Mouse (Mus musculus) lung, embryonic 14.5 days (tissue): ENCODE measurements at regions not wholly inside any gene's neighbourhood (a gene's known extent, or its start where the extent isn't known, plus 50 kb on each side); places are given as distances from the start of the nearest gene placed in this dataset.

Experiments
- ATAC-seq: fragments of 200-750 bp; cut with Nextera tagmentation; 2 replicates; pipeline ENCODE4 v1.8.0; 2017; ENCODE audit warnings: mild to moderate bottlenecking, moderate TSS enrichment, moderate library complexity; ENCODE audit not compliant: insufficient read depth
- DNase-seq: peaks from one replicate; pipeline ENCODE4 v3.0.0-alpha.2; 2015
- H3K27ac ChIP-seq: fragments of 300-500 bp; sonication (generic); 2 replicates; pipeline ENCODE4 v1.5.1; 2014; ENCODE audit warnings: low read depth, mild to moderate bottlenecking, moderate library complexity
- H3K27me3 ChIP-seq: fragments of 300-500 bp; sonication (generic); 2 replicates; pipeline ENCODE4 v1.6.1; 2014; ENCODE audit warnings: low read length, control low read depth; ENCODE audit not compliant: insufficient read depth
- H3K36me3 ChIP-seq: fragments of 300-500 bp; sonication (generic); 2 replicates; pipeline ENCODE4 v1.6.1; 2014; ENCODE audit warnings: control low read depth; ENCODE audit not compliant: insufficient read depth
- H3K4me1 ChIP-seq: fragments of 300-500 bp; sonication (generic); 2 replicates; pipeline ENCODE4 v1.6.1; 2014; ENCODE audit warnings: antibody characterized with exemption, control low read depth; ENCODE audit not compliant: insufficient read depth
- H3K4me2 ChIP-seq: fragments of 300-500 bp; sonication (generic); 2 replicates; pipeline ENCODE4 v1.6.1; 2014; ENCODE audit warnings: mild to moderate bottlenecking
- H3K4me3 ChIP-seq: fragments of 300-500 bp; sonication (generic); 2 replicates; pipeline ENCODE4 v1.5.1; 2014; ENCODE audit warnings: low read depth, low read length
- H3K9ac ChIP-seq: fragments of 300-500 bp; sonication (generic); 2 replicates; pipeline ENCODE4 v1.6.1; 2014
- H3K9me3 ChIP-seq: fragments of 300-500 bp; sonication (generic); 2 replicates; pipeline ENCODE4 v1.6.1; 2016; ENCODE audit warnings: low read depth, low read length, control low read depth
- CTCF ChIP-seq: IDR thresholded peaks from 2 replicates; pipeline ENCODE4 v1.5.1; 2016; ENCODE audit warnings: antibody characterized with exemption, low read depth
- WGBS: fragments of 180-500 bp; shearing (Covaris S2); extraction: QIAGEN DNeasy Blood & Tissue Kit; methylation state at CpG from one replicate; pipeline ENCODE4 v1.1.7; 2014; 5-methylcytosine and 5-hydroxymethylcytosine counted together

DNA sequence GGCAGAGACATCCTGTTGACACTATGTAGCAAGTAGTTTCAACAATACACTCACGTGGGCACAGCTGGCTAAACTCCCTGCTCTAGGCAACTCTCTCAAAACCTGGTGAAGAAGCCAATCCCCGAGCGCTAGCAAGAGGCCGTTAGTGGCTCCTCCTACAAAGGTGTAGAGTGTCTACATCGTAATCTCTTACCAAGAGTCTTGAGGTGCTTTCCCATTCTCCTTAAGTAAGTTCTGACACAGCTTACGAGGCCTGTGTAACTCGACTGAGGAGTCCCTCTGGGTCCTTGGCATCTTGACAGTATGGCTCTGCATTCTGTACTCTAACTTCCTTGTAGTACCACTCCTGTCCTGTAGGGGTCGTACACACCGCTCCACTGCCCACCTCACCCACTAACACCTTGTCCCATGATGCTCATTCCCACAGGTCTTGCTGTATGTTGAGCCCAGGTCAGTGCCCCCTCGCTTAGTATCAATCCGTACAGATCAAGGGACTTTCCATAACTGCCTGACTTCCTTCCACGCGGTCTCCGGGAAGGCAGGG lies 167.7 kb upstream of the Plxnc1 start:
- 49% methylated on average over 14 of the region's 14 CpGs for WGBS
- DNase-seq (peak; percentile 13), ATAC-seq (peak; percentile 29; the same call in 1 of the 2 replicates)
- Histone ChIP-seq H3K4me2 (no peak overlapping the region), H3K36me3 (no peaks in the 10 kb centered on the region), H3K27ac (peak overlapping the region; percentile 36; the same call in 1 of the 2 replicates), H3K27me3 (no peaks in the 10 kb centered on the region), H3K9ac (no peak overlapping the region), H3K4me3 (no peak overlapping the region), H3K9me3 (no peaks in the 10 kb centered on the region), H3K4me1 (peaks cover 19% of the 10 kb centered on the region)
- TF ChIP-seq CTCF: peak; percentile 69

DNA sequence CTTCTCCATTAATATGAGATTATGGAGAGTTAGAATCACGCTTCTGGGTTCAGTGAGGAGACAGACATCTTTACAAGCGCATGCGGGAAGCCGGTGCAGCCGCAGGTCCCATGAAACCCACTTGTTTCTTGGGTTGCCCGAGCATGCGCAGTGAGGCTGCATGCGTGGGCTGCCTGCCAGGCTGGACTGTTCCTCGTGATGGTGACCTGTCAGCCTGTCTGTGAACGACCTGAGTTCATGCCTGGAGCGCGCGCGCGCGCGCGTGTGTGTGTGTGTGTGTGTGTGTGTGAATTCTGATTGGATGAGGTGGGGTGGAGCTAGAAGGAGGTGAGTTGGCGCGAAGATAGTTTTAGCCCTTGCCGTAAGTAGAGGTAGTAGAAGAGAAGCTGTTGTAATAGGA lies 166.2 kb upstream of the Plxnc1 start:
- Histone ChIP-seq H3K4me2 (no peak overlapping the region), H3K27me3 (no peaks in the 10 kb centered on the region), H3K9me3 (no peaks in the 10 kb centered on the region), H3K9ac (no peak overlapping the region), H3K4me3 (no peak overlapping the region), H3K4me1 (peaks cover 10% of the 10 kb centered on the region; the same call in 1 of the 2 replicates), H3K36me3 (no peaks in the 10 kb centered on the region), H3K27ac (no peak overlapping the region)
- ATAC-seq (no peak), DNase-seq (no peak)
- no peak for TF ChIP-seq CTCF
- 88% methylated on average over 21 of the region's 21 CpGs for WGBS

DNA sequence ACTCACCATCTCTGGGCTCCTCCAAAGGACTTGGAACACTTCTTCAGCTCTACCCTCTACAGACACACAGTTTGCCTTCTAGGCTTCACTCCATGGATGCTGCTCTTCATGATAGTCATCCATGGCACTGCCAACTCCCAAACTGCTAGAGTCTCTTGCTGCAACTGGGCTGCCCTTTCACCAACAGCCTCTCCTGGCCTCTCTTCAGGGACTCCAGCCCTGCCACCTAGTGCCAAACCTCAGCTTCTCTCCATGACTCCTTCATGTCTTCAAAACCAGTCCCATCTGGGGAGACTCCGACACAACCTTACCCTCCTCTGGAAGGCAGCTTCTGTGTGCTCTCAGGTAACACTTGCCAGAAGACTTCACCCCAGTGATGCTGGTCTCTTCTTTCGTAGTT lies 164.9 kb upstream of the Plxnc1 start:
- H3K4me3 ChIP-seq: no peak overlapping the region
- WGBS: 85% methylated on average over 2 of the region's 2 CpGs
- H3K27me3 ChIP-seq: no peaks in the 10 kb centered on the region
- no peak overlapping the region for H3K9ac ChIP-seq
- ATAC-seq (no peak), DNase-seq (no peak)
- H3K36me3 ChIP-seq: no peaks in the 10 kb centered on the region
- H3K9me3 ChIP-seq: no peaks in the 10 kb centered on the region
- H3K4me1 ChIP-seq: peaks cover 10% of the 10 kb centered on the region; the same call in 1 of the 2 replicates
- no peak overlapping the region for H3K4me2 ChIP-seq
- no peak for TF ChIP-seq CTCF
- no peak overlapping the region for H3K27ac ChIP-seq

DNA sequence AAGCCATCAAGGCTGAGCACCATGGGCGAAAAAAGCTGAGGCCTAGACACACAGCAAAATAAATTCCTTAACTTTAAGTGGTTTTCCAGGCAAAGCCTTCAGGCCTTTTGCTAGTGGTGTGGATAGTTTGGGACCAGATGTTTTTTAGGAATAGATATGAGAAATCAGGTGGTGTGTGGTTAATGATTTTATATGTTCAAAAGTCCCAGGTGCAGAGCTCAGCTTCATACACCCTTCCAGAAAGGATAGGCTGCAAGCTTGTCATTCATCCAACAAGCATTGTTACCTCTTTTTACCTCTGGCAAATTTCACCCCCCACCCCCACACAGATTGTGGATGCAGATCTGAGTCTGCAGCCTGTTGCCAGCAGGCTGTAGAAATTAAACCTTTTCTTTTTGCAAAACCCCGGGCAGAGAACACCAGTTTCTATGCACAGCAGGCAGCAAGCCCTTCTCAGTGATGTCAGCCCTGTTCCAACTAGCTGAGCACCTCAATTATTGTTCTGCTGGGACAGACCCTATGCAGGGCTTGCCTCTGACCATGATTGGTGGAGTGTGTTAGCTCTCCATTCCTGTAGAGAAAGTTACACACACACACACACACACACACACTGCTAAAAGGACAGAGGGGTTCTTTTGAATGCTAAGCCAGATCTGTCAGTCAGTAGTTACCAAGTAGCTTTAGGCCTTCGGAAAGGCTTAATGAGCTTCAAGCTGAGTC lies 163.1 kb upstream of the Plxnc1 start:
- H3K4me2 ChIP-seq: no peak overlapping the region
- ATAC-seq (no peak), DNase-seq (no peak)
- no peaks in the 10 kb centered on the region for H3K36me3 ChIP-seq
- no peaks in the 10 kb centered on the region for H3K27me3 ChIP-seq
- H3K9me3 ChIP-seq: no peaks in the 10 kb centered on the region
- TF ChIP-seq CTCF: no peak
- 60% methylated on average over 3 of the region's 3 CpGs for WGBS
- no peak overlapping the region for H3K4me3 ChIP-seq
- peaks cover 9% of the 10 kb centered on the region; the same call in 1 of the 2 replicates for H3K4me1 ChIP-seq
- no peak overlapping the region for H3K9ac ChIP-seq
- 0 out of 2 replicates have a peak overlapping the region, but pooled peaks have one; percentile 18 for H3K27ac ChIP-seq

DNA sequence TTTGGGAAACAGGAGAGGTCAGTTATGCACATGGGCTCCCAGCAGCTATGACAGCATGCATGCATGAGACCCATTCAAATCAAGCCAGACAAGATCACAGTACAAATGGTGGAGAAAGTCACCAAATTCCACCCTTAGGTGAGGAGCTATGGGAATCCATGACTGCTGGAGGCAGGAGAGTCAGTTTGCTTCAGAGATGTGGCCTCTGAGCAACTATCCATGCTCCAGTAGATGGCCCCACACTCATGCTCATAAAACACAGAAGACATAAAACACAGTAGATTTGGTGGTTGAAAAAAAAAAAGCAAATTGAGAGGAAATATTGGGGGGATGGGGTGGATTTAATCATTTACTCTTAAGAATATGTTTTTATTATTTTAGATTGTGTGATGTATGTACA lies 159.2 kb upstream of the Plxnc1 start:
- Histone ChIP-seq H3K4me1 (no peaks in the 10 kb centered on the region), H3K36me3 (no peaks in the 10 kb centered on the region), H3K4me2 (no peak overlapping the region), H3K9me3 (no peaks in the 10 kb centered on the region), H3K4me3 (no peak overlapping the region), H3K27me3 (no peaks in the 10 kb centered on the region), H3K27ac (no peak overlapping the region), H3K9ac (no peak overlapping the region)
- DNase-seq: peak; percentile 67
- peak; percentile 52 for TF ChIP-seq CTCF
- no peak for ATAC-seq

DNA sequence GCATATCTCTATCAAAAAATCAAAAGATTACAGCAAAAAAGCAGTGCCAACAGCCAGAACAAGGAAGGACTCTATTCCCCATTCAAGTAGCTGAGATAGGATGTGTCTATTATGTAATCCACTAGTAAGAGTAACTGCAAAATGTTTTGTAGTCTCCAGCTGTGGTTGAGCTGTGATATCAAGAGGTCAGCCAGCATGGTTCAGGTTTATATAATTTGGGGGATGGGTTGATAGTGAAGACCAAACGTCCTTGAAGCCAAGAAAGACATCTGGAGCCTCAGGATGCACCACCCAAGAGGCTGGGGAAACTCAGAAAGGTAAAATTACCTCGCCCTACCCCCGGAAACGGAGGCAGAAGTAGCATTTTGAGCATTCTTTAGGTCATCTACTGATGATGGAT lies 158.3 kb upstream of the Plxnc1 start:
- Histone ChIP-seq H3K9me3 (no peaks in the 10 kb centered on the region), H3K9ac (no peak overlapping the region), H3K36me3 (no peaks in the 10 kb centered on the region), H3K4me2 (no peak overlapping the region), H3K4me1 (no peaks in the 10 kb centered on the region), H3K4me3 (no peak overlapping the region), H3K27ac (no peak overlapping the region), H3K27me3 (no peaks in the 10 kb centered on the region)
- no peak for DNase-seq
- no peak for ATAC-seq
- 61% methylated on average over 4 of the region's 4 CpGs for WGBS
- no peak for TF ChIP-seq CTCF

DNA sequence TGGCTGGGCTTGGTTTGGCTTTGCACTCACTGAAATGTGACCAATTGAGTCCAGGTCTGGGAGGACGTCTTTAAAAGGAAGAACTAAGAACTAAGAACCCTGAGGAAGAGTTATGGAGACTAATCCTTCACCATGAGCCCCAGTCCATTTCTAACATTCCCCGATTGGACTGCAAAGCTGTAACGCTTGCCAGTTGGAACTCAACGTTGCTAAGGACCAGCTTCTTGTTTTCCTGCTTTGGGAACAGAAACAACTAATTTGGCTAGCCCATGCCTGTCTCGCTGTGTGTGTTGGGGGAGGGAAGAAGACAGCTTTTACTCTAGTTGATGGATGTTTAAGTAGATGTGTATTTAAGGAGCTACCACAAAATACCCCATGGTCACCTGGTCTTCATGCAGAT lies 155.3 kb upstream of the Plxnc1 start:
- DNase-seq: no peak
- Histone ChIP-seq H3K27ac (no peak overlapping the region), H3K27me3 (no peaks in the 10 kb centered on the region), H3K4me1 (no peaks in the 10 kb centered on the region), H3K4me3 (no peak overlapping the region), H3K4me2 (no peak overlapping the region), H3K9me3 (no peaks in the 10 kb centered on the region), H3K36me3 (no peaks in the 10 kb centered on the region), H3K9ac (no peak overlapping the region)
- 69% methylated on average over 5 of the region's 5 CpGs for WGBS
- no peak for ATAC-seq
- TF ChIP-seq CTCF: no peak
